Mouse (Mus musculus): ENCODE data around the gene Ccser1.
"Not testable (repeated sequence)": the region's sequence is repeated elsewhere in the genome, so short reads cannot be mapped to it uniquely, and the experiment has no call there.

Gene Ccser1

DNA sequence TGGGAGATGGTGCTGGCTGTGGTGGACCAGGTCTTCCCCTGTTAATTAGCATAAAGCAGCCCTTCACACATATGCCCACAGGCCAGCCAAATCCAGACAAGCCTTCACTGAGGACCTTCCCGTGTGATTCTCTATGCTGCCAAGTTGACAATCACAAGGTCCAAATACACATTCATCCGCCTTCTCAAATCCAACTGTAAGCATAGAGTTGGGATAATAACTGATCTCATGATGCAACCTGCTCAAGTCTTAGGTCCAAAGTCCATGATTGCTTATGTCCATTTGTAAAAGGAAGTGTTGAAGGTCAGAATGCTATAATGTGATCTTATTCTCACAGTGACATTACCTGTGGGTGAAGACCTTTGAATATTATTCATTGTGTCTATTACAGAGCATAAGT lies 43.4 kb downstream of the Ccser1 start:
- no peak for DNase-seq (ENCODE audit: low spot score)

DNA sequence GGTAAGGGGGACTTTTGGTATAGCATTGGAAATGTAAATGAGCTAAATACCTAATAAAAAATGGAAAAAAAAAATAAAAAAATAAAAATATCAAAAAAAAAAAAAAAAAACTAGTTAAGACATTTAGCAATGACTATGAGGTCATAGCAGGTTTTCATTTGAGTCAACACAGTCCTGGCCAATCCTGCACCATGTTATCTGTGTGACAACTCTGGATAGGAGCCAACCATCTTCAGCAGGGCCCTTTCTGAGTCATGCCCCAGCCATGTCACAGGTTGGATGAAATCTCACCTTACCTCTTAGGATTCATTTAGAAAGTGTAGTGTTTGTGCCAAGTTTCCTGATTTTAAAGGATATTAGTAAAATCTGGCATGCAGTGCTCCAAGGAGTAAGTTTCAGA lies 45.2 kb downstream of the Ccser1 start:
- no peak for DNase-seq (ENCODE audit: low spot score)

DNA sequence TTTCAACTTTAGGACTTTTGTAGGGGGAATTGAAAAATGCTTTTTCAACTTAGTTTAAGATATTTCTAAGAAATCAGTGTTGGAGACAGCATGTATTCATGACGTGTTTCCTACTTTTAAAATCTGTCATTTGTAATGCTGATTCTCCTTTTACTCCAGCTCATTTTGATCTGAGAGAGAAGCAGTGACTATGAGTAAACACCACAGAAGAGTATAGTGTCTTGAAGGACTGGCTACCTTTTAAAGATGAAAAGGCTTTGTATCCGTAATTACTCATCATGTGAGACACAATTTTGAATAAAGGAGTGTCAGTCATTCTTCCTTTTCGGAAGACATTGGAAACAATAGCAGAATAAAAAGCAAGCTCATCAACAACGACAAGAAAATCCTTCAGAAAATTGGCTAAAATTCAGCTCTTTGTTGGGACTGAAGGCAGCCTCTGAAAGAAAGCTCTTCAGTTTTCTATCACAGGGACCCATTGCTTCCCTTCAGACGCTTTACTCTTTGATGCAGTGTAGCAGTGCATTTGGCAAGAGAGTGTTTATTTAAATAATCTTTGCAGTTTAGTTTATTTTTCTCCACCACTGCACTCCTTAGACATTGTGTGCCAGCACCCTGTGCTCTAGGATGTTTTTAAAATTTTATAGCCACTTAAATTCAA lies 50.1 kb downstream of the Ccser1 start:
- DNase-seq (ENCODE audit: low spot score): no peak

DNA sequence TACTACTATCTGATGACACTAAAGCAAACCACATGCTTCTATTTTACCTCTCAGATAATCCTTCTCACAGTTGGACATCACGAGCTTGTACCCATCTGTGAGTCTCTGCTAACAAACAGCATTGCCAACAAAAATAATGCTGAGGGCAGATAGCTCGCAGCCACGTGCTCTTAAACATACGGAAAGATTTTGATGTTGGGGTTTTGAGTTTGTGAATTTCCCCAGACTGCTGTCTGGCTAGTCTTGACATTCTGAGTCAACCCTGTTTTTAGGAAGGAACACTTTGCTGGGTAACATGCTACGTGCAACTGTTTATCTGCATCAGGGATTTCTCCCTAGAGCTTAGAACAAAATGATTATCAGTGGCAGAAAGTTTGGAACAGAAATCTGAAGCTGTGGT lies 52.9 kb downstream of the Ccser1 start:
- no peak for DNase-seq (ENCODE audit: low spot score)

DNA sequence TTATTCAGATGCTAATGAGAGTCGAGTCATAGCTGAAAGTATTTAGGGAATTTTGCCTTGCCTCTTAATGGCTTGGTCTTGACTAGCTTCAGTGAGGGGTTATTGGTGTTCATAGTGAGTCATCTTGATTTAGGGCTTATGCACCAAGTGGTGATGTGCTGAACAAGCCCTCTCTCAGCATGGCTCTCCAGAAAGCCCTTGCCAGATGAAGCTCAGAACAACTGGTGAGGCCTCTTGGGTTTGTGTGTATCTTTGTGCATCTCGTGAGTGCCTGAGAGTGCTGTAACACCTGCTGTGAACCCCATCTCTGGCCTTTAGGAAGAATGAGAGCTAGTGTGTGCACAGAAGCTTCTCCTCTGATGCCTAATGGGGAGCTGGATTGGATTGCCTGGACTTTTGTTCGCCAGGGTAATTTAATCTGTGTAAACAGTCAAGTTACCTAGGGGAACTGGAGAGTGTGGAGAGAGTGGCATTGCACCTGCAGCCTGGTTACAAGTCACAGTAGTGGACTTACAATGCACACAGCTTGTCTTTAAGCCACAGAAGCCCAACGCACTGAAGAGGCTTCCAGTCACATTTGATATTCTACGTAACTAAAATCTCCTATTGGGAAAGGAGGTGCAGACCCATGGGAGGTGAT lies 53.5 kb downstream of the Ccser1 start:
- DNase-seq (ENCODE audit: low spot score): no peak

DNA sequence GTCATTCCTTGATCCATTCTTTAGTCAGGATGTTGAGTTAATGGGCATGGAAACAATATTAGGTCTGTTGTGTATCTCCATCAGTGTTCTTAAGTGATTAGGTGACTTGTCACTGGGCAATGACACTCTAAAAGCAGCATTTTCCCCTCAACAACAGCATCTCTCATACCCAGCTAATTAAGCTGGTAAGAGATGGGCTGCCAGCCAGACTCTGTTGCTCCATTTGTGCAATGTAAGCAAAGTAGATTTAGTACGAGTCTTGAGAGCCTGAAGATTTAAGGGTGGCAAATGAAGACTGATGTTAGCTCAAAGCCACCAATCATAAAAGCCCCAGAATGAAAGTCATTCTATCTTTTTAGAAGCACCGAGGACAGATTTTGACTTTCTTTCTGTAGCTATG lies 60.5 kb downstream of the Ccser1 start:
- DNase-seq (ENCODE audit: low spot score): no peak

DNA sequence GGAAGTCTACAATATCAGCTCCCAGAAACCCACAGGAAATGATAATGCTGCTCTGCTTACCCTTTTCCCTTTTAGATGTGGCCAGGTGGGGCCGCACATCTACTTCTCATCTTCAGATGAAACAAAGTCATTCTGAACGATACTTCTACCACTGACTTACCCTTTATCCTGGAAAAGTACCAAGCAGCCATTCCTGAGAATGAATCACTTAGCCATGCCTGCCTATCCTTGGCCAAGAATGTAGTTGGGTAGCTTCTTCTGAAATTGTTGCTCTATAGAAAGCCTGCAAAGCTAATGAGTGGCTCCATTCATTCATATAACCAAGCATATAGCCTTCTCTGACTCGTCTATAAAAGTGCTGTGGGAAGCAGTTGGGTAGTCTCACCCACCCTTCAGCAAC lies 62.4 kb downstream of the Ccser1 start:
- no peak for DNase-seq (ENCODE audit: low spot score)

DNA sequence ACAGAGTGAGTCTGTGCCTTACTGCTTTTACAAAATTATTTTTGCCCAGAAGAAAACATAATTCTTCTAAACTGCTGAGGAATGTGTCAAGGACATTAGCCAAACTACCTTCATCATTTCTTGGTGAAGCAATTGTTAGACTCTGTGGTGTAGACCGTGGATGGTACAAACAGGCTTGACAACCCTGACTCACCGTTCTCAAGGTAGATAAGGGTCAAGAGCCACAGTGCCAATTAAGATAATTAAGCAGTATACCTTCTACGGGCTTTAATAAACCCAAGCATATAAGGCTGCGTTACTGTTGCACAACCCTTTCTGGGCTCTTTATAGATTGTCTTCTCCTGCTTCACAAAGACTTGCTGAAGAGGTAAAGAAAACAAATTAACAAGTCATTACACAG lies 66.4 kb downstream of the Ccser1 start:
- no peak for DNase-seq (ENCODE audit: low spot score)

DNA sequence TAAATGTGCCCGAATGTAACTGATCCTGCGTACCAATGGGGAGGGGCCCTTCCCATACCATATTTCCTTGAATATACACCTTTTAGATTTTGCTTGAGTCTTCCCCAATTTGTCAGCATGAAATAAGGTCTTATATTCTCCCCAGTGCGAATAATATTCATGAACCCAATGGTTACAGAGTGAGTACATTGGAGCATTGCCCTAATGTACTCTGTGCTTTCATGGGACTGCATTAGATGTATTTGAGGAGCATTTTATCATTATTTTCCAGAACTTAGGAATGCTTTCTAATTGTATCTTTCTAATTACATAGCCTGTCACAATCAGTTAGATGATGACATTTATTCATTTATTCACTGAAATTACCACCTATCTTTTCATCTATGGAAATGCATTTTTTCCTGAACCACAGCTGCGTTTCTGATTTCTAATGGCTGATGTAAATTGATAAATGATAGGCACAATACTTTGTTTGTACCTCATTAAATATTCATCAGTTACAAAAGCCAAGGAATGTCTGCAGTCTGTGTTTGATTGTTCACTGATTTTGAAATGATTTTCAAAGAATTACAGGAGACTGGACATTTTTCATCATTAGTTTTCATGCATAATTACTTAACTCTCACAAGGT lies 67.8 kb downstream of the Ccser1 start:
- DNase-seq (ENCODE audit: low spot score): no peak

DNA sequence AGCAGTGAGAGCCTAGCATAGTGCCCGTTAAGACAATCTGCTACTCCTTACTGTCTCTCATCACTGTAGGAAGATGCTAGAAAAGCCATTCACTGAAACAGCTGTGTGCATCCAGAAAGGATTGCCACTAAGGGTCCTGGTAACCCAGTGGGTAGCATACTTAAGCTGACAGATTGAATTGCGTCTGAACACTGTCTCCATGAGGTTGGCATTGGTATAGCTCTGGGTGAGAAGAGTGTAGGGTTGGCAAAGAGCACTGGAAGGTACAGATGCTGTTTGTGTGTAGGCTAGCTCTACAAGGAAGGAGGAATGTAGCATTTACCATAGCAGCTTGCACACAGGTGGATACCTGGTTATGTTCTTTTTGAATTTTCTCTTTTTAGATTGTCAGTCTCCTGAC lies 68.6 kb downstream of the Ccser1 start:
- no peak for DNase-seq (ENCODE audit: low spot score)

DNA sequence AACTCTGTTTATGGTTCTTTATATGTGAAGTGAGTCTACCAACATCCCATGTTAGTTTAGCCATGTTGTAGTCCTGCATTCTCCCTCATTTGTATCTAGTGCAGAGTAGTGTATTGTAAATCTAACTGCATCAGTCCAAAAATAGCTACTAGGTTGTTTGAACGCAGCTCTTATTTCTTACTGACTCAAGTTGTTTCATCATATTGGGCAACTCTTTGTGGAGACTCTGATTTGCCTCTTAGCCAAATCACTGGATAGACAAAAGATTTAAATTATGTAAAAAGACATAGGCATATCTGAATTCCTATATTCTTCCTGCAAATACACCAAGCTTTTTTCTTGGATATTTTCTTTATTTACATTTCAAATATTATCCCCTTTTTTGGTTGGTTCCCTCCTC lies 71.1 kb downstream of the Ccser1 start:
- DNase-seq (ENCODE audit: low spot score): no peak

DNA sequence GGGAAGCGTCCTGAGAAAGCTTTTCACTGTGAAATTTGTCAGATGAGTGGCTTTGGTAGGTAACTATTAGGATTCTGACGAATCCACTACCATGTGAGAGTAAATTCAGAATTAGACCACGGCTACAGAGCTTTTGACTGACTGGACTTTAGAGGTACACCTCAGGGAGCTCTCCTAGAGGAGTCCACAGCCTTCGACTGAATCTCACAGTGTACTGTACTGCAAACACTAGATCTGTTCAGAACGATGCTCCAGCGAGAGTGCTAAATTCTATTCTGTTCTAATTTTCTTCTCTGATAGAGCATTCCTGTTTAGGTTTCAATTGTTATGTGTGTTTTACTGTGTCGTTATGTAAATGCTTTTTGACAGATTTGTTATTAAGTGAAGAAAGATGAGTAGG lies 72.8 kb downstream of the Ccser1 start:
- no peak for DNase-seq (ENCODE audit: low spot score)

DNA sequence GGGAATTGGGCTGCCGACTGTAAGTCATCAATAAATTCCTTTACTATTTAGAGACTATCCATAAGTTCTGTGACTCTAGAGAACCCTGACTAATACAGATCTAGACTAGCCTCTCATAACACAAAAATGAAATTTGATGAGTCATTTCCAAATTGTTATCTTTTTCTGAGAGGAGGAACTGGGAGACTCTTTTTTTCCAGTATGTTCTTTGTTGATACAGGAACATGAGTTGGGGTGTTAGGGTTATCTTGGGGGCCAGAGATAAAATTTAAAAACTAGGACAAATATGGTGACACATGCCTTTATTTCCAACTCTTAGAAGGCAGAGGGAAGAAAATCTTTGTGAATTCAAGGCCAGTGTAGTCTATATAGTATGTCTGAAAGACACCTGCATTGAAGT lies 75.8 kb downstream of the Ccser1 start:
- not testable (repeated sequence) for DNase-seq (ENCODE audit: low spot score)

DNA sequence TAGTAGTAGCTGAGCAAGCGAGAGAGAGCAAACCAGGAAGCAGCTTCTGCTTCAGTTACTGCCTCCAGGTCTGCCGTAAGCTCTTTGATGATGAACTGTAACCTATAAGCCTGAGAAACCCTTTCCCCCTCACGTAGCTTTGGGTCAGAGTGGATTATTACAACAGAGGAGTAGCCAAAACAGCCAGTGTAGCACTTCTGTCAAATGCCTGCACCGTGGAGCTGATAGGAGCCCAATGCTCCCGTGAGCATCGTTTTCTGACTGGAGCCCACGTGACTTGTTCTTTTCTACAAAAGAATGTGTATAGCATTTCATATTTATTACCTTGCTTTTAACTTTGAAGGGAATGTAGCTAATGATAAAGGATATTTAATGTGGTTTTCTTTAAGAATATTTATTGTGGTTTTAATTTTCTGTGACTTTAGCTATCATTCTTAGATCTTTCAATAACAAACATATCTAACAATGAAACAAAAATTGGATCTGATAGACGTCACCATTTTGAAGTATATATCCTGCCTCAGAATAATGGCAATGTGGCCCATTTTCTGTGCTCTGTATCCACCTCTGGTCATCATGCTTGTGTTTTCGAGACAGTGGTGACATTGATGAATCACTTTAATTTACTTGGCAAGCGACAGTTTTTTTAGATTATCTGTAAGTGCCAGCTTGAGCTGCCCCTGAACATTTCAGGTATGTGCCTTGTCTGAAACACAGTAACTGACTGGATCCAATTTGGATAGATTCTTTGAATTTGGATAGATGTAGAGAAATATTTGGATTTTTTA lies 78.9 kb downstream of the Ccser1 start:
- no peak for DNase-seq (ENCODE audit: low spot score)

DNA sequence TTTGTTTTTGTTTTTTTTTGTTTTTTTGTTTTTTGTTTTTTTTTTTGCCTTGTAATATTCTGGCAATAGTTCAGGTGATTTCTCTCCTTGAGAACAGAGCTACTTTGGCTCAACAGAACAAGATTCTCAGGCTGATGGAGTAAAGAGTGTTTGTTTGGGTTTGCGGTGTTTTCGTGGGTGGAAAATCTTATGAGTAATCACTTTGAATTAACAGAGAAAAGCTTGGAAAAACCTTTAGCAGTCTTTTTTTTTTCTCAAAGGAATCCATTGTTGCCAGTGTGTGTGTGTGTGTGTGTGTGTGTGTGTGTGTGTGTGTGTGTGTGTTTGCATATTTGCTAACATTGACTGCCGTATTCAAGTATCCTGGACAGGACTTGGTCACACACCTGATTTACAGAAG lies 81.3 kb downstream of the Ccser1 start:
- no peak for DNase-seq (ENCODE audit: low spot score)

DNA sequence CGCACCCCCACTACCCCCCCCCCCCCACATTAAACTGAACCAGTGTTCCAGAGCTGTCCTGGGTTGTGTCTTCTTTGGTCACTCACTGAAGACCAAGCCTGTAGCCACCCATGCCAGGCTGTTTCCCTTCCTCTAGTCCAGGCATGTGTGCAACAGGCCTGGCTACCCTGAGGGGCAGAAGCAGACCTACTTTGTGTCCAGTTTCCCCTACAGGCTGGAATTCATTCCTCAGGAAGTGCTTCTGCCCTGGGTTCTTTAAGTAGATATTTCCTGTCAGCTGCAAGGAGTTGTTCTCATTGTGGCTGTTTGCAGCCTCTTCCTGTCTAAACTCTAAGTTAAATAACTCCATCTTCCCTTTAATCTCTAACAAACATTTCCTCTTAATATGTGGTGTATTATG lies 82.3 kb downstream of the Ccser1 start:
- DNase-seq (ENCODE audit: low spot score): no peak

DNA sequence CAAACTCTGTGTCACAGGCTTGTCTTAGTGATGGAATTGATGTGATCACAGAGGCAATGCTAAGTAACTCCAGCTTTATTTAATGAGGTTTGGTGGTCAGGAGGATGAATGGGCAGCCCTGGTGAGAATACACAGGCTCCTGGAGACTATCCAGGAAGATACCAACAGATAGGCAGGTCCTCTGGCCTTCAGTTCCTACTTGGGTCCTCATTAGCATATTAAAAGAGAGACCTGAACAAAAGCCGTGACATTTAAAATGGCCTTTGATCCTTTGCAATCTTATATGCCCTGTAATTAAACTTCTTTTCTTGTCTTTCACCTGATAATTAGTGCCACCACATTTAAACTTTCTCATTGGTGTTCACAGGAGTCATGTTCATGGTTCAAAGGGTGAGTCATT lies 83.2 kb downstream of the Ccser1 start:
- DNase-seq (ENCODE audit: low spot score): no peak

DNA sequence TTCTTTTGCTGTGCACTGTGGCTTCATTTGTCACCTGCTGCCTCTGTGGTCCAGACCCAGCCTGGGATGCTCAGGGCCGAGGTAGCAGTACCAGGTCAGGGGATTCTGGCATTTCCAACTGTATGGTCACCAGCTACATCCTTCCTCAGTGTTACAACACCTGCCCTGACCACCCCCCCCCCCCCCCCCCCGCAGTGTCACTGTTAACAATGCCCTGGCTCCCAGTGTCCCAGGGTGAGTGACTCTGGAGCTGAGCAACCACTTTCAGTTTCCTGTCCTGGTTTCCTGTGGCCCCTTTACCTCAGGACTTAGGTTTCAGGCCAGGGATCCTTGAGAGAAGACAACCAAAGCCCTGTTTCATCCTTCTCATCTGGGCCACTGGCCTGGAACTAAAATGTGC lies 90.9 kb downstream of the Ccser1 start:
- DNase-seq (ENCODE audit: low spot score): no peak

DNA sequence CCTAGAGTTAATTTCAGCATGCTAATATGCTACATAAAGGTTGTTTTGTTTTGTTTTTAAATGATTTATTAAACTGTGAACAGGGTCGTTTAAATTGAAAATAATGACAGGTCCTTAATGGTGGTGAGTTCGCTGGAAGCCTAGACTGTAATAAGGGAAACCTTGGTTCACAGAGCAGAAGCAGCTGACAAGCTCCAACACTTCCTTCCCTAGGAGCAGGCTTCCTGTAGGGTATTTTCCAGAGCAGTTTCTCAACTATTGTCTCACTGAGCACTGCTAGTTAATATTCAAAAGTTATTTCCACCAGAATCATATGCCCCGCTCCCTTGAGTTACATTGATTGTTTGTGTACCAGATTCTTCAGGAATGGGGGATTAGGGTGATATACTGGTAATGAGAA lies 93.3 kb downstream of the Ccser1 start:
- DNase-seq (ENCODE audit: low spot score): no peak

DNA sequence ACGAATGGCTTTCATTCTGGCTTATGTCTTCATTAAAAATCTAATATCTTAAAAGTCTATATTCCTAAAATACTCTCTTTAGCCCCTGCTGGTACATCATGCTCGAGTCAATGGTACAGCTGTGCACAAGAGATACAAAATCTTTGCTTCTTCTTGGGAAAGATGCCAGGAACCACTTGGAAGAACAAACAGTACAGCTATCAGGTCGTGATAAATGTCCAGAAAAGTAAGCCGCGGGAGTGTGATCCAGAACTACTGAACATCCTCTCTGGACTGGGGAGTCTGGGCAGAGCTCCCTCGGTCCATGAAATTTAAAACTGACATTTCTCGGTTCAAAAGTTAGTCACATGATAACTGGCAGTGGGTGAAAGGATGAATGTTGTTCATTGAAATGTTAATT lies 99.4 kb downstream of the Ccser1 start:
- peak; percentile 3 for DNase-seq (ENCODE audit: low spot score)

DNA sequence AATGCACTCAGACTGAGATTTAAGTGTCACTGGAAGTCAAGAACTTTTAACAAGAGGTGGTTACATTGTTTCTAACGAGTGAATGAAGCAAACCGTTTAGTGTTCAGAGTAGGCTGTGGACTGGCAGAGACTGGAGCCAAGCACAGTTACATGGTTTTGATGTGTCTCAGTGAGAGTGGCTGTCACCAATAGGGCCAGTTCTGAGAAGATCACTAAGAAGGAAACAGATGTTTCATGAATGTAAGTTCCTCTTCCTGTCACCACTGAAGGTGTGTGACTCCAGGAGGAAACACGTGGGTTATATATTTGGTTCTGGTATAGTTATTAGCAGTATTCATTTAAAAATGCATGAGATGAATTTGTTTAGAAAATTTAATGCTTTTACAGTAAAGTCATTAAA lies 112.8 kb downstream of the Ccser1 start:
- DNase-seq (ENCODE audit: low spot score): no peak

DNA sequence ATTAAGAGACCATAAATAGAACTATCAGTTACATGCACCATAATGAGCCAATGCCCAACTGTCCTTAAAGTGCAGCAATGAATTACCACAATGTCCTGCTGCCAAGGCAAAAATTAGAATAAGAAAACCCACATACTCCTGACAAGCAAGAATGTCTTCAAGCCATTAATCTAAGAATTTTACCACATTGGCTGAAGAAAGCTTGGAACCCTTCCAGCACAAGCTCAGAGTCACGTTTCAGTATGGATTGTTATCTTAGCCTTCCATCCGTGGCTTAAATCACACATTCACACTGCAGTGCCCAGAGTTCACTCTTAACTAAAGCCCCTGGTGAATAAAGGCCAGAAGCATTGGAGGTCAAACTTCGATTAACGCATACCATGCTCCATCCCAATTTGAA lies 115.4 kb downstream of the Ccser1 start:
- DNase-seq (ENCODE audit: low spot score): no peak

Data from ovary, adult 18-20 months (tissue).